Mouse (Mus musculus) stomach, embryonic 14.5 days (tissue): ENCODE measurements around the gene Rbl2. TPM values are rescaled to one million over a fixed set of nuclear protein-coding genes. Genes with fewer than 3 reads are reported as not detected.
A peak's percentile ranks its signal among the peaks of the same experiment; 100 is the strongest.

ENCODE experiments used
- ATAC-seq: fragments of 200-750 bp; cut with Nextera tagmentation; 2 replicates; pipeline ENCODE4 v1.8.0; 2017; ENCODE audit warnings: low read depth, moderate TSS enrichment; ENCODE audit not compliant: insufficient number of reproducible peaks, insufficient read depth, low FRiP score
- H3K27ac ChIP-seq: fragments of 300-500 bp; sonication (generic); 2 replicates; pipeline ENCODE4 v1.5.1; 2014; ENCODE audit warnings: mild to moderate bottlenecking, low read length, moderate library complexity, mixed read lengths
- H3K27me3 ChIP-seq: fragments of 300-500 bp; sonication (generic); 2 replicates; pipeline ENCODE4 v1.6.1; 2014; ENCODE audit warnings: low read length, control low read depth, mixed read lengths; ENCODE audit not compliant: control insufficient read depth, insufficient read depth
- H3K36me3 ChIP-seq: fragments of 300-500 bp; sonication (generic); 2 replicates; pipeline ENCODE4 v1.6.1; 2014; ENCODE audit warnings: mild to moderate bottlenecking, control low read depth, low read length, moderate library complexity, mixed read lengths; ENCODE audit not compliant: control insufficient read depth, insufficient read depth
- H3K4me1 ChIP-seq: fragments of 300-500 bp; sonication (generic); 2 replicates; pipeline ENCODE4 v1.6.1; 2014; ENCODE audit warnings: low read length, control low read depth, mixed read lengths; ENCODE audit not compliant: control insufficient read depth, insufficient read depth
- H3K4me2 ChIP-seq: fragments of 300-500 bp; sonication (generic); replicated peaks from 2 replicates; pipeline ENCODE4 v1.6.1; 2014; ENCODE audit warnings: low read depth, low read length, control low read depth
- H3K4me3 ChIP-seq: fragments of 300-500 bp; sonication (generic); 2 replicates; pipeline ENCODE4 v1.5.1; 2014; ENCODE audit warnings: low read depth, low read length, control low read depth
- H3K9ac ChIP-seq: fragments of 300-500 bp; sonication (generic); replicated peaks from 2 replicates; pipeline ENCODE4 v1.6.1; 2014; ENCODE audit warnings: low read depth, mild to moderate bottlenecking, control low read depth, low read length, moderate library complexity, mixed read lengths
- H3K9me3 ChIP-seq: fragments of 300-500 bp; sonication (generic); 2 replicates; pipeline ENCODE4 v1.6.1; 2016; ENCODE audit warnings: low read depth, low read length, control low read depth; ENCODE audit not compliant: control insufficient read depth
- WGBS: fragments of 180-500 bp; shearing (Covaris S2); extraction: QIAGEN DNeasy Blood & Tissue Kit; methylation state at CpG from one replicate; pipeline ENCODE4 v1.1.7; 2014; 5-methylcytosine and 5-hydroxymethylcytosine counted together
- polyA plus RNA-seq: library from polyadenylated mRNA; unstranded; fragments of >200 nt; fragmentation: Nextera tagmentation; extraction: Ambion mirVana; gene quantifications from 2 replicates; pipeline ENCODE4 v1.2.1, GENCODE M21; 2014

Gene Rbl2
- polyA plus RNA-seq, 1 experiment from 2014 or later = 21.0 TPM

GRCm38 (mm10) chr8:91135308-91136181 lies 65.7 kb downstream of the Rbl2 start:
- Histone ChIP-seq H3K27me3 (no peaks in the 10 kb centered on the region), H3K4me2 (no peak overlapping the region), H3K4me3 (no peak overlapping the region), H3K9ac (no peak overlapping the region), H3K4me1 (peaks cover 9% of the 10 kb centered on the region), H3K9me3 (no peaks in the 10 kb centered on the region), H3K36me3 (no peaks in the 10 kb centered on the region), H3K27ac (no peak overlapping the region)
- 77% methylated on average over 14 of the region's 14 CpGs for WGBS
- no peak for ATAC-seq

GRCm38 (mm10) chr8:91140828-91141227 lies 71.0 kb downstream of the Rbl2 start:
- Histone ChIP-seq H3K9ac (no peak overlapping the region), H3K4me2 (no peak overlapping the region), H3K4me3 (no peak overlapping the region), H3K9me3 (no peaks in the 10 kb centered on the region), H3K4me1 (no peaks in the 10 kb centered on the region), H3K27ac (no peak overlapping the region), H3K36me3 (no peaks in the 10 kb centered on the region), H3K27me3 (no peaks in the 10 kb centered on the region)
- no peak for ATAC-seq
- 69% methylated on average over 4 of the region's 4 CpGs for WGBS

- no peak for ATAC-seq
- no peak overlapping the region for H3K9ac ChIP-seq
- no peak overlapping the region for H3K4me3 ChIP-seq
- H3K4me1 ChIP-seq = no peaks in the 10 kb centered on the region
- H3K27ac ChIP-seq = no peak overlapping the region
- H3K27me3 ChIP-seq = no peaks in the 10 kb centered on the region
- peaks cover 7% of the 10 kb centered on the region; the same call in 1 of the 2 replicates for H3K9me3 ChIP-seq
- no peak overlapping the region for H3K4me2 ChIP-seq
- WGBS = 9% methylated on average over 6 of the region's 6 CpGs
- no peaks in the 10 kb centered on the region for H3K36me3 ChIP-seq
These were observed 77.9 kb downstream of the Rbl2 start for GRCm38 (mm10) chr8:91147715-91148114.

DNA sequence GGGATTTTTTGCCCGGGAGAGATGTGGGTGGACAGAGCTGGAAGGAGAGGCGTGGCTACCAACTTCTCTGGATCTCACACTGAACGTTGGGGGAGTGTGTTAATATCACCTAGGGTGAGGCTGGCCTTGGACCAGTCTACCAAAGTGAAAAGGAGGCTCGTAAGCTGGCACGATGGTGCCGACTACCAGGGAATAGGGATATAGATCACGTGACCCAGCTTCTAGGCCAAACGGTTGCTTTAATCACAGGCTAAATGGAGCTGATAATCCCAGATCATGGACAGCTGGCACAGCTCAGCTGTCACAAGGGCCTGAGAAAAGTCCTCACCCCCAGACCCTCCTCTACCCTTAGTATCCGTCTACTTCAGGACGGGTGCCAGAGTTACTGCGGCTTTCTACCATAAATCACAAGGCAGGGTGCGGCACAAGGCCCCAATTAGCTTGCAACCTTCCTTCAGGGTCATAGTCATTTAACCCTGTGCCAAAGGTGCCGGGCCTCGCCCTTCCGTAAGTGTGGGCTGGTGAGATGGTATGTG lies 78.9 kb downstream of the Rbl2 start:
- WGBS = 49% methylated on average over 15 of the region's 15 CpGs
- no peak overlapping the region for H3K9ac ChIP-seq
- H3K4me1 ChIP-seq = no peaks in the 10 kb centered on the region
- no peaks in the 10 kb centered on the region for H3K36me3 ChIP-seq
- no peak overlapping the region for H3K4me3 ChIP-seq
- no peak overlapping the region for H3K27ac ChIP-seq
- peak; percentile 35; the same call in 1 of the 2 replicates for ATAC-seq
- peaks cover 7% of the 10 kb centered on the region; the same call in 1 of the 2 replicates for H3K9me3 ChIP-seq
- H3K27me3 ChIP-seq = no peaks in the 10 kb centered on the region
- no peak overlapping the region for H3K4me2 ChIP-seq

DNA sequence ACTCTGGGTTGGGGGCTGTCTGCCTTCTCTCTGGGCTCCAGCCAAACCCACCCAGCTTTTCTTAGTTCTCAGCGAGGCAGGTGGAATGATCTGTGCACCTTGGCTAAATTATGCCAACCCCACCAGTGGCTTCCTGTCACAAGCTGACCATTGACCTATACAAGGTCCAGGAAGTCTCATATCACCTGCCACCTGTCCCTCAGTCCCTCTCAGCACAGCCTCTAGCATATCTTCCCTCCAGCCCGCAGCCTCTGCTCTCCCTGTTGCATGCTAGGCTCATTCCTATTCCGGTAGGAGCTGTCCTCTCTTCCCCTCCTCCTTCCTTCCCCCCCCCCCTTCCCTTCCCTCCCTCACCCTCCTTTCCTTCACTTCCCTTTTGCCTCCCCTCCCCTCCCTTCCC lies 79.4 kb downstream of the Rbl2 start:
- H3K27me3 ChIP-seq = no peaks in the 10 kb centered on the region
- no peak for ATAC-seq
- WGBS = 51% methylated on average over 3 of the region's 3 CpGs

GRCm38 (mm10) chr8:91151531-91151930 lies 81.7 kb downstream of the Rbl2 start:
- Histone ChIP-seq H3K27me3 (no peaks in the 10 kb centered on the region), H3K4me1 (no peaks in the 10 kb centered on the region), H3K4me3 (no peak overlapping the region), H3K9ac (no peak overlapping the region), H3K9me3 (peaks cover 7% of the 10 kb centered on the region; the same call in 1 of the 2 replicates), H3K36me3 (no peaks in the 10 kb centered on the region), H3K4me2 (no peak overlapping the region), H3K27ac (no peak overlapping the region)
- ATAC-seq = no peak
- WGBS = 90% methylated on average over 7 of the region's 7 CpGs

More for the DNA sequence above, 79.4 kb downstream of the Rbl2 start:
- Histone ChIP-seq H3K4me1 (no peaks in the 10 kb centered on the region), H3K27ac (no peak overlapping the region), H3K4me2 (no peak overlapping the region), H3K9me3 (peaks cover 7% of the 10 kb centered on the region; the same call in 1 of the 2 replicates), H3K9ac (no peak overlapping the region), H3K4me3 (no peak overlapping the region), H3K36me3 (no peaks in the 10 kb centered on the region)

DNA sequence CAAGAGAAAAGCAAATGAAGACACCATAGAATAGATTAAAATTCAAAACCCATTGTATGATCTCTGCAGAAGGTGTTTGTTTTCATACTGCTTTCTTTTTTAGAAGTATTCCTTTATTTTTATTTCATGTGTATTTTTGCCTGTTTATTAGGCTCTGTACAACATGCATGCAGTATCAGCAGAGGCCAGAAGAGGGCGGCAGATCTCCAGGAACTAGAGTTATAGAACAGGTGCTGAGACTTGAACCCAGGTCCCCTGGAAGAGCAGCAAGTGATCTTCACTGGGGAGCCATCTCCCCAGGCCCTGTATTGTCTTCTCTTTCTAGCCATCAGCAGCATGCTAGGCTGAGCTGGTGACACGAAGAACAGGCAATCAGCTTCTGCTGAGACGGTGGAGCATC lies 84.0 kb downstream of the Rbl2 start:
- no peak overlapping the region for H3K27ac ChIP-seq
- ATAC-seq = no peak
- H3K9ac ChIP-seq = no peak overlapping the region
- H3K4me2 ChIP-seq = no peak overlapping the region
- H3K9me3 ChIP-seq = peaks cover 7% of the 10 kb centered on the region; the same call in 1 of the 2 replicates
- H3K36me3 ChIP-seq = no peaks in the 10 kb centered on the region
- WGBS = 78% methylated on average over 3 of the region's 3 CpGs
- H3K27me3 ChIP-seq = no peaks in the 10 kb centered on the region
- H3K4me3 ChIP-seq = no peak overlapping the region
- no peaks in the 10 kb centered on the region for H3K4me1 ChIP-seq

- Histone ChIP-seq H3K9ac (no peak overlapping the region), H3K27me3 (no peaks in the 10 kb centered on the region), H3K4me2 (no peak overlapping the region), H3K27ac (no peak overlapping the region), H3K9me3 (peaks cover 7% of the 10 kb centered on the region; the same call in 1 of the 2 replicates), H3K36me3 (no peaks in the 10 kb centered on the region), H3K4me1 (no peaks in the 10 kb centered on the region), H3K4me3 (no peak overlapping the region)
- no peak for ATAC-seq
- 54% methylated on average over 6 of the region's 6 CpGs for WGBS
These were observed 84.7 kb downstream of the Rbl2 start for GRCm38 (mm10) chr8:91154564-91154963.
